In genomic region chr5:113736113-113736502, GRCm38 (mm10) we compare ENCODE assay signal across 9 mouse cellular contexts. TPM values are rescaled to one million over a fixed set of nuclear protein-coding genes. Genes with fewer than 3 reads are reported as not detected.
A peak's percentile ranks its signal among the peaks of the same experiment; 100 is the strongest.
DNase-seq lines count a peak whose midpoint lies in the region; ATAC-seq and TF ChIP-seq lines count a peak whose summit lies in the region.
"Had no signal": no experiment of that assay in that cellular context is flagged by ENCODE, and none has a peak within 500 bp of the region (broad histone marks: within the 10 kb centered on the region; RNA-seq: fewer than 3 reads in every experiment).

No protein-coding gene starts in this region.

- no peak for DNase-seq in heart, adult 2 months
- no peak for DNase-seq in heart, adult 18-20 months
- no peak for DNase-seq in layer of hippocampus, adult 18-20 months (ENCODE audit: low spot score in 2 of 2)
- DNase-seq in embryo, embryonic 10.5 days (ENCODE audit: low spot score), result no peak
- DNase-seq in layer of hippocampus, postnatal 25 days (ENCODE audit: extremely low spot score in 1 of 2, low spot score in 1 of 2), result no peak

- no peak for TF ChIP-seq EP300 in heart, adult 2 months (IDR thresholded peaks at IDR 0.05; ENCODE audit: insufficient read depth, low read depth, low read length)

- H3K27ac ChIP-seq in heart, adult 2 months, result peak overlapping the region; percentile 92
- H3K27ac ChIP-seq in heart, embryonic 16.5 days (ENCODE audit: low read length), result peak overlapping the region; percentile 91
- H3K27ac ChIP-seq in macrophage, result peak overlapping the region; percentile 15; the same call in 1 of the 2 replicates

- no peak for TF ChIP-seq POLR2A in heart, adult 2 months (IDR thresholded peaks at IDR 0.05; ENCODE audit: insufficient read depth, low read depth, low read length)

- no peaks in the 10 kb centered on the region for H3K9me3 ChIP-seq in E14TG2a.4 (ENCODE audit: low read length)
- H3K9me3 ChIP-seq in heart, embryonic 16.5 days (replicated peaks; ENCODE audit: control insufficient read depth, low read length), result no peaks in the 10 kb centered on the region

- 0 out of 2 replicates have a peak, but pooled peaks have one; percentile 0 for ATAC-seq in heart, embryonic 16.5 days (replicated peaks; ENCODE audit: extremely low read depth, insufficient read depth, low FRiP score)

- H3K27me3 ChIP-seq in heart, adult 2 months (ENCODE audit: control insufficient read depth, insufficient read depth, low read length), result no peaks in the 10 kb centered on the region
- no peaks in the 10 kb centered on the region for H3K27me3 ChIP-seq in E14TG2a.4 (ENCODE audit: insufficient read depth, low read length)
- H3K27me3 ChIP-seq in heart, embryonic 16.5 days (ENCODE audit: control insufficient read depth, insufficient read depth, low read length), result no peaks in the 10 kb centered on the region

- peak overlapping the region; percentile 90 for H3K4me3 ChIP-seq in heart, adult 2 months
- peak overlapping the region; percentile 89 for H3K4me3 ChIP-seq in E14TG2a.4 (replicated peaks; ENCODE audit: low read length)
- H3K4me3 ChIP-seq in heart, embryonic 16.5 days (ENCODE audit: low read length), result peak overlapping the region; percentile 81
- peak overlapping the region; percentile 79 for H3K4me3 ChIP-seq in macrophage (ENCODE audit: inconsistent target)

- under 1% methylated on average over 10 of the region's 10 CpGs for WGBS in heart, adult 2 months
- 3% methylated on average over 10 of the region's 10 CpGs for WGBS in heart, embryonic 16.5 days
- 1% methylated on average over 8 of the region's 10 CpGs for WGBS in macrophage (ENCODE audit: missing documents)

- H3K36me3 ChIP-seq in heart, adult 2 months (ENCODE audit: control insufficient read depth, insufficient read depth, low read length), result no peaks in the 10 kb centered on the region
- peaks cover 43% of the 10 kb centered on the region for H3K36me3 ChIP-seq in E14TG2a.4 (ENCODE audit: insufficient read depth, low read length)
- peaks cover 22% of the 10 kb centered on the region for H3K36me3 ChIP-seq in heart, embryonic 16.5 days (ENCODE audit: control insufficient read depth, insufficient read depth)
- H3K36me3 ChIP-seq in macrophage (ENCODE audit: inconsistent target), result peaks cover 32% of the 10 kb centered on the region; the same call in 1 of the 2 replicates

- peak overlapping the region; percentile 92 for H3K4me2 ChIP-seq in heart, embryonic 16.5 days (ENCODE audit: low read depth, low read length)

- TF ChIP-seq CTCF in heart, adult 2 months (IDR thresholded peaks at IDR 0.05), result no peak
- TF ChIP-seq CTCF in E14TG2a.4 (conservative IDR thresholded peaks at IDR 0.05; ENCODE audit: low read length), result no peak

- H3K79me2 ChIP-seq in heart, adult 2 months (replicated peaks; ENCODE audit: control insufficient read depth, insufficient read depth, low read length), result no peaks in the 10 kb centered on the region
- H3K79me2 ChIP-seq in macrophage (ENCODE audit: inconsistent target), result peaks cover 10% of the 10 kb centered on the region; the same call in 1 of the 2 replicates

- intact Hi-C loops in heart, adult 2 months (cut with DNase I), result loop anchor here (2.0 kb wide), 1 partner anchor 35 kb away; no protein-coding TSS in a partner anchor

- H3K9ac ChIP-seq in heart, adult 2 months (ENCODE audit: low read depth, low read length), result peak overlapping the region; percentile 82
- peak overlapping the region; percentile 80 for H3K9ac ChIP-seq in heart, embryonic 16.5 days (ENCODE audit: low read length)

- peaks cover 5% of the 10 kb centered on the region; the same call in 1 of the 2 replicates for H3K4me1 ChIP-seq in heart, adult 2 months (ENCODE audit: control insufficient read depth, insufficient read depth, low read length)
- peaks cover 70% of the 10 kb centered on the region for H3K4me1 ChIP-seq in E14TG2a.4 (replicated peaks; ENCODE audit: low read depth, low read length)
- H3K4me1 ChIP-seq in heart, embryonic 16.5 days (ENCODE audit: control insufficient read depth, insufficient read depth, low read length), result peaks cover 14% of the 10 kb centered on the region

RNA-seq across cellular contexts. Expression of gene Ficd, which starts 0.5 kb away (rescaled TPM):
- total RNA-seq in heart, adult 2 months (2021), result 1 to 10 TPM; 8.7 to 9.3 TPM
- polyA plus RNA-seq in heart, adult 2 months (2012; rRNA removed), result 7.2 and 7.7 TPM in 2 replicates
- total RNA-seq in heart, adult 18-20 months (2021), result 1 to 10 TPM; 8.6 to 8.7 TPM
- polyA plus RNA-seq in heart, embryonic 16.5 days (2015; fragmentation: Nextera tagmentation; extraction: Ambion mirVana), result 6.0 and 6.3 TPM in 2 replicates
- total RNA-seq in macrophage (2018; cell fraction: chromatin; rRNA removed), result 1 to 10 TPM in 17 of 26 experiments, under 1 TPM in 9; 0.34 to 5.4 (median 1.6) TPM
- total RNA-seq in macrophage (2018; cell fraction: cytosol; rRNA removed), result 1 to 10 TPM; 1.9 to 8.4 (median 6.7) TPM
- total RNA-seq in macrophage (2018; cell fraction: nucleus; rRNA removed), result 1 to 10 TPM; 1.5 to 9.1 (median 5.5) TPM
- polyA plus RNA-seq in macrophage (2018), result 5.1 to 5.8 TPM (median 5.5 TPM) in 3 replicates
- 10 to 100 TPM; 13.4 to 14.1 TPM for total RNA-seq in layer of hippocampus, adult 18-20 months (2021)
- 10 to 100 TPM; 12.8 to 13.1 TPM for total RNA-seq in layer of hippocampus, postnatal 25 days (2021)

RNA-seq across cellular contexts. Expression of gene 1700069L16Rik, which starts 11.5 kb away (rescaled TPM):
- not detected for total RNA-seq in heart, adult 2 months (2021)
- not detected in 2 replicates for polyA plus RNA-seq in heart, adult 2 months (2012; rRNA removed)
- total RNA-seq in heart, adult 18-20 months (2021), result not detected
- not detected in 2 replicates for polyA plus RNA-seq in heart, embryonic 16.5 days (2015; fragmentation: Nextera tagmentation; extraction: Ambion mirVana)
- not detected for total RNA-seq in macrophage (2018; cell fraction: chromatin; rRNA removed)
- total RNA-seq in macrophage (2018; cell fraction: cytosol; rRNA removed), result not detected
- total RNA-seq in macrophage (2018; cell fraction: nucleus; rRNA removed), result not detected
- not detected in 3 replicates for polyA plus RNA-seq in macrophage (2018)
- total RNA-seq in layer of hippocampus, adult 18-20 months (2021), result not detected
- total RNA-seq in layer of hippocampus, postnatal 25 days (2021), result not detected
- polyA plus RNA-seq: gonadal fat pad, adult 2 months had no signal

RNA-seq across cellular contexts. Expression of gene Sart3, which starts 36.2 kb away (rescaled TPM):
- 10 to 100 TPM; 12.2 to 14.4 TPM for total RNA-seq in heart, adult 2 months (2021)
- 10.2 and 13.6 TPM in 2 replicates for polyA plus RNA-seq in heart, adult 2 months (2012; rRNA removed)
- 10 to 100 TPM in 1 of 2 experiments, 1 to 10 TPM in 1; 9.9 to 11.3 TPM for total RNA-seq in heart, adult 18-20 months (2021)
- polyA plus RNA-seq in heart, embryonic 16.5 days (2015; fragmentation: Nextera tagmentation; extraction: Ambion mirVana), result 31.6 TPM in 2 replicates
- 100 to 1,000 TPM in 8 of 26 experiments, 10 to 100 TPM in 18; 28.8 to 126 (median 84.7) TPM for total RNA-seq in macrophage (2018; cell fraction: chromatin; rRNA removed)
- total RNA-seq in macrophage (2018; cell fraction: cytosol; rRNA removed), result 10 to 100 TPM; 12.7 to 28.3 (median 19.1) TPM
- 10 to 100 TPM; 13.4 to 63.7 (median 40.5) TPM for total RNA-seq in macrophage (2018; cell fraction: nucleus; rRNA removed)
- polyA plus RNA-seq in macrophage (2018), result 19.3 to 20.3 TPM (median 20.2 TPM) in 3 replicates
- 10 to 100 TPM; 48.3 to 49.3 TPM for total RNA-seq in layer of hippocampus, adult 18-20 months (2021)
- total RNA-seq in layer of hippocampus, postnatal 25 days (2021), result 10 to 100 TPM; 41.0 to 47.6 TPM

RNA-seq across cellular contexts. Expression of gene Iscu, which starts 36.4 kb away (rescaled TPM):
- total RNA-seq in heart, adult 2 months (2021), result 100 to 1,000 TPM; 176 to 202 TPM
- 168 and 212 TPM in 2 replicates for polyA plus RNA-seq in heart, adult 2 months (2012; rRNA removed)
- total RNA-seq in heart, adult 18-20 months (2021), result 100 to 1,000 TPM; 207 to 210 TPM
- 118 and 136 TPM in 2 replicates for polyA plus RNA-seq in heart, embryonic 16.5 days (2015; fragmentation: Nextera tagmentation; extraction: Ambion mirVana)
- total RNA-seq in macrophage (2018; cell fraction: chromatin; rRNA removed), result 10 to 100 TPM; 10.4 to 34.5 (median 22.7) TPM
- total RNA-seq in macrophage (2018; cell fraction: cytosol; rRNA removed), result 100 to 1,000 TPM in 24 of 26 experiments, 10 to 100 TPM in 2; 93.4 to 153 (median 116) TPM
- total RNA-seq in macrophage (2018; cell fraction: nucleus; rRNA removed), result 10 to 100 TPM; 18.5 to 43.5 (median 31.0) TPM
- 106 to 116 TPM (median 106 TPM) in 3 replicates for polyA plus RNA-seq in macrophage (2018)
- total RNA-seq in layer of hippocampus, adult 18-20 months (2021), result 100 to 1,000 TPM; 128 to 132 TPM
- 100 to 1,000 TPM; 115 to 126 TPM for total RNA-seq in layer of hippocampus, postnatal 25 days (2021)

Comparison
In these comparisons a context has a peak if more than half of its experiments do, and no peak if none do; other contexts are left out.
1. H3K27ac ChIP-seq: peak in every context shown above with its lines; median percentile 92 in heart, adult 2 months; 91 in heart, embryonic 16.5 days; 15 in macrophage.